ENCODE assay signal across 14 mouse cellular contexts in genomic region chr6:83599636-83600174, GRCm38 (mm10). TPM values are rescaled to one million over a fixed set of nuclear protein-coding genes. Genes with fewer than 3 reads are reported as not detected.
A peak's percentile ranks its signal among the peaks of the same experiment; 100 is the strongest.
DNase-seq lines count a peak whose midpoint lies in the region; ATAC-seq lines count a peak whose summit lies in the region.
"Had no signal": no experiment of that assay in that cellular context is flagged by ENCODE, and none has a peak within 500 bp of the region (broad histone marks: within the 10 kb centered on the region; RNA-seq: fewer than 3 reads in every experiment).

No protein-coding gene starts in this region.

- H3K4me3 ChIP-seq in heart, embryonic 15.5 days = no peak overlapping the region
- H3K4me3 ChIP-seq in midbrain, embryonic 15.5 days = no peak overlapping the region; the same call in 1 of the 2 replicates

- peak overlapping the region; percentile 58 for H3K4me2 ChIP-seq in heart, embryonic 15.5 days
- 0 out of 2 replicates have a peak overlapping the region, but pooled peaks have one; percentile 59 for H3K4me2 ChIP-seq in midbrain, embryonic 15.5 days

- peak overlapping the region; percentile 36; the same call in 1 of the 2 replicates for H3K27ac ChIP-seq in heart, embryonic 15.5 days
- no peak overlapping the region for H3K27ac ChIP-seq in midbrain, embryonic 15.5 days
- H3K27ac ChIP-seq: embryonic facial prominence, embryonic 15.5 days had no signal

- peak; percentile 73 for ATAC-seq in granulocyte monocyte progenitor cell, adult 5-6 weeks (replicated peaks; ENCODE audit: poor library complexity, severe bottlenecking)
- no peak for ATAC-seq in heart, embryonic 15.5 days (replicated peaks; ENCODE audit: insufficient number of reproducible peaks, insufficient read depth, low FRiP score, low read depth)
- no peak for ATAC-seq in midbrain, embryonic 15.5 days (replicated peaks)

- WGBS in heart, embryonic 15.5 days = 30% methylated on average over 6 of the region's 6 CpGs
- 91% methylated on average over 6 of the region's 6 CpGs for WGBS in midbrain, embryonic 15.5 days

- no peak overlapping the region for H3K9ac ChIP-seq in heart, embryonic 15.5 days
- H3K9ac ChIP-seq in midbrain, embryonic 15.5 days = no peak overlapping the region
- H3K9ac ChIP-seq: embryonic facial prominence, embryonic 15.5 days had no signal

- H3K9me3 ChIP-seq in heart, embryonic 15.5 days (replicated peaks) = no peaks in the 10 kb centered on the region
- H3K9me3 ChIP-seq in midbrain, embryonic 15.5 days = no peaks in the 10 kb centered on the region
- H3K9me3 ChIP-seq: embryonic facial prominence, embryonic 15.5 days had no signal

- no peaks in the 10 kb centered on the region for H3K36me3 ChIP-seq in heart, embryonic 15.5 days
- no peaks in the 10 kb centered on the region for H3K36me3 ChIP-seq in midbrain, embryonic 15.5 days (replicated peaks)
- H3K36me3 ChIP-seq: embryonic facial prominence, embryonic 15.5 days had no signal

- H3K27me3 ChIP-seq in heart, embryonic 15.5 days = no peaks in the 10 kb centered on the region
- no peaks in the 10 kb centered on the region for H3K27me3 ChIP-seq in midbrain, embryonic 15.5 days (replicated peaks)
- H3K27me3 ChIP-seq: embryonic facial prominence, embryonic 15.5 days had no signal

- peaks cover 20% of the 10 kb centered on the region for H3K4me1 ChIP-seq in heart, embryonic 15.5 days (replicated peaks)
- no peaks in the 10 kb centered on the region for H3K4me1 ChIP-seq in midbrain, embryonic 15.5 days

- DNase-seq in layer of hippocampus, adult 9-11 months = peak; percentile 62
- no peak for DNase-seq in layer of hippocampus, postnatal 10 days (ENCODE audit: low spot score in 2 of 2)
- no peak for DNase-seq in thymus, postnatal 10 days (ENCODE audit: low spot score in 2 of 2)
- DNase-seq in embryo, embryonic 11 days = no peak
- DNase-seq: adrenal gland, adult 2 months; cerebellum, adult 2 months; gastrocnemius, postnatal 36 days; kidney, postnatal 10 days; thymus, postnatal 36 days had no signal

RNA-seq across cellular contexts. Expression of gene Stambp, which starts 27.2 kb away (rescaled TPM):
- 10 to 100 TPM; 38.7 to 39.0 TPM for total RNA-seq in layer of hippocampus, postnatal 10 days (2021)
- total RNA-seq in granulocyte monocyte progenitor cell, adult 5-6 weeks (2014; fragmentation: Nextera tagmentation) = 23.0 and 44.8 TPM in 2 replicates
- 5.0 and 9.7 TPM in 2 replicates for total RNA-seq in granulocyte monocyte progenitor cell, adult 5-6 weeks (2017)
- 22.0 and 23.6 TPM in 2 replicates for polyA plus RNA-seq in heart, embryonic 15.5 days (2015; fragmentation: Nextera tagmentation; extraction: Ambion mirVana)
- 63.4 and 66.5 TPM in 2 replicates for polyA plus RNA-seq in midbrain, embryonic 15.5 days (2015; fragmentation: Nextera tagmentation; extraction: Ambion mirVana)

RNA-seq across cellular contexts. Expression of gene Clec4f, which starts 56.3 kb away (rescaled TPM):
- not detected for total RNA-seq in layer of hippocampus, postnatal 10 days (2021)
- total RNA-seq in granulocyte monocyte progenitor cell, adult 5-6 weeks (2014; fragmentation: Nextera tagmentation) = not detected in 2 replicates
- total RNA-seq in granulocyte monocyte progenitor cell, adult 5-6 weeks (2017) = not detected in 2 replicates
- polyA plus RNA-seq in heart, embryonic 15.5 days (2015; fragmentation: Nextera tagmentation; extraction: Ambion mirVana) = 0.19 and 0.50 TPM in 2 replicates
- not detected in 2 replicates for polyA plus RNA-seq in midbrain, embryonic 15.5 days (2015; fragmentation: Nextera tagmentation; extraction: Ambion mirVana)
- total RNA-seq: gastrocnemius, postnatal 36 days; left cerebral cortex, postnatal 14 days had no signal
- polyA plus RNA-seq: adrenal gland, adult 2 months; cerebellum, adult 2 months; embryonic facial prominence, embryonic 15.5 days had no signal
